Mouse (Mus musculus) CH12.LX (cell line): ENCODE results near the gene Hnrnpr.

Experiments used
- CTCF ChIP-seq, 2 experiments: IDR thresholded peaks in 1 of 2; conservative IDR thresholded peaks in 1 of 2; 2 replicates each; pipeline ENCODE4 v1.5.1; 2011 to 2012; ENCODE audit warnings: low read depth in 2 of 2, low read length in 2 of 2, improper control_type of control experiment in 1 of 2, inconsistent platforms in 1 of 2, mild to moderate bottlenecking in 1 of 2, moderate library complexity in 1 of 2
- E2F4 ChIP-seq: IDR thresholded peaks from 2 replicates; pipeline ENCODE4 v1.6.1; 2011; ENCODE audit warnings: low read depth, low read length, improper control_type of control experiment; ENCODE audit not compliant: insufficient replicate concordance
- MAFK ChIP-seq: IDR thresholded peaks from 2 replicates; pipeline ENCODE4 v1.6.1; 2011; ENCODE audit warnings: low read length, improper control_type of control experiment; ENCODE audit not compliant: insufficient replicate concordance
- MXI1 ChIP-seq: IDR thresholded peaks from 2 replicates; pipeline ENCODE4 v1.6.1; 2011; ENCODE audit warnings: mild to moderate bottlenecking, low read depth, low read length, improper control_type of control experiment

DNA sequence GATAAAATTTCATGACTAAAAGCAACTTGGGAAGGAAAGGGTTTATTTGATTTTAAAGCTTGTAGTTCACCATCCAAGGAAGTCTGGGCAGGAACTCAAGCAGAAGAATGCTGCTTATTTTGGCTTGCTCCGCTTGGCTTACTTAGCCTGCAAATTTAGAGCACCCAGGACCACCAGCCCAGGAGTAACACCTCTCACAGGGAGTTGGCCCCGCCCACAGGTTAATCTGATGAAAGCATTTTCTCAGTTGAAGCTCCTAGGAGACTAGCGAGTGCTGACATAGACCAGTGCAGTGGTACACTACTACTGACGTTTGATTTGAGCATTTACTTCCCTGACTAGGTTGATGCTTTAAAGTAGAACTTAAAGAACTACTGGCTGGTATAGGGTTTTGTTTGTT is 26.4 kb downstream of the Hnrnpr start:
- TF ChIP-seq MXI1 (no peak), E2F4 (no peak), CTCF (conservative IDR thresholded peaks at IDR 0.05 in 1 of 2, IDR thresholded peaks at IDR 0.05 in 1 of 2; ENCODE audit: low read depth in 2 of 2, low read length in 2 of 2) (no peak), MAFK (no peak)
